Mouse (Mus musculus) megakaryocyte-erythroid progenitor cell, adult 5-6 weeks (primary cell): Measurements from ENCODE around the gene Golga5. TPM values are rescaled to one million over a fixed set of nuclear protein-coding genes. Genes with fewer than 3 reads are reported as not detected.
"Not testable (repeated sequence)": the region's sequence is repeated elsewhere in the genome, so short reads cannot be mapped to it uniquely, and the experiment has no call there.

ENCODE experiments used
- ATAC-seq: replicated peaks from 2 replicates; pipeline ENCODE4 v1.8.0; 2016; ENCODE audit warnings: mild to moderate bottlenecking, inconsistent platforms; ENCODE audit not compliant: severe bottlenecking, poor library complexity, low FRiP score, low TSS enrichment
- total RNA-seq, 2 experiments: library from RNA; stranded (forward) in 1 of 2; stranded (reverse) in 1 of 2; fragments of 200-1000, 215-1000 nt in 1 of 2; fragments of >200 nt in 1 of 2; fragmentation: Nextera tagmentation in 1 of 2; gene quantifications; 2 replicates each; pipeline ENCODE4 v1.2.3; 2014 to 2017

Gene Golga5
- total RNA-seq, 2 experiments from 2014 or later, result 19.7 to 85.7 TPM

DNA sequence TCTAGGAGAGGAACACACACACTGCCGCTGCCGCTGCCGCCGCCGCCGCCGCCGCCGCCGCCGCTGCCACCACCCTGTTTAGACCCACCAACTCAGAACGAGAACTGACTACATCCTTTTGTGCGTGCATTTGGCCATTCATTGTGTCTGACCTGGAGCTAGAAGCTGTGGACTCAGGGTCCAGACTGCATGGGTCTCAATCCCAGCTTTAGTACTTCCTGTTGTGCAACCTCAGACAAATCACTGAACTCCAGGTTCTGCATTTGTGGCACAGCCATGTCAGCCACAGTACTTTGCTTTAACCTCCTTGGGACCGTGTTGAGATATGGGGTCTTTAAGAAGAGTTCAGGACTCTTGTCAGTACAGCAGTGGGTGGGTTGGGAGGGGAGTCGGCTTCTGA lies 26.3 kb upstream of the Golga5 start:
- no peak for ATAC-seq

DNA sequence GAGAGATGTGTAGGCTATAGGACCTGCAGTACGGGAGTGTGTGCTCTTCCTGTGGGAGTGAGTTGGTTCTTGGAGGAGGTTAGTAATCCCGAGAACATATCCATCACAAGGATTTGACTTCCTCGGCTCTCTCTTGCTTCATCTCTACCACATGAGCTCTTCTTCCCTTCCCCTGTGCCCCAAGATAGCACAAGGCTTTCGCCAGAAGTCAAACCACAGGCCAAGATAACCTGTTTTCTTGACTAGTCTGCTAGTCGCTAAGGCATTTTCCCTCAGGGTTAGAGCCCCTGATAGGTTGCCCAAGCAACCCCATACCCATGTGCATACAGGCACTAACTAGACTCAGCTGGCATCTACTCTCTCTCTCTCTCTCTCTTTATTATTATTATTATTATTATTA lies 25.3 kb upstream of the Golga5 start:
- 0 out of 2 replicates have a peak, but pooled peaks have one; percentile 14 for ATAC-seq

- no peak for ATAC-seq
Observed at GRCm38 (mm10) chr12:102445436-102445835, 23.5 kb upstream of the Golga5 start.

GRCm38 (mm10) chr12:102450437-102450836 lies 18.5 kb upstream of the Golga5 start:
- ATAC-seq, result no peak

DNA sequence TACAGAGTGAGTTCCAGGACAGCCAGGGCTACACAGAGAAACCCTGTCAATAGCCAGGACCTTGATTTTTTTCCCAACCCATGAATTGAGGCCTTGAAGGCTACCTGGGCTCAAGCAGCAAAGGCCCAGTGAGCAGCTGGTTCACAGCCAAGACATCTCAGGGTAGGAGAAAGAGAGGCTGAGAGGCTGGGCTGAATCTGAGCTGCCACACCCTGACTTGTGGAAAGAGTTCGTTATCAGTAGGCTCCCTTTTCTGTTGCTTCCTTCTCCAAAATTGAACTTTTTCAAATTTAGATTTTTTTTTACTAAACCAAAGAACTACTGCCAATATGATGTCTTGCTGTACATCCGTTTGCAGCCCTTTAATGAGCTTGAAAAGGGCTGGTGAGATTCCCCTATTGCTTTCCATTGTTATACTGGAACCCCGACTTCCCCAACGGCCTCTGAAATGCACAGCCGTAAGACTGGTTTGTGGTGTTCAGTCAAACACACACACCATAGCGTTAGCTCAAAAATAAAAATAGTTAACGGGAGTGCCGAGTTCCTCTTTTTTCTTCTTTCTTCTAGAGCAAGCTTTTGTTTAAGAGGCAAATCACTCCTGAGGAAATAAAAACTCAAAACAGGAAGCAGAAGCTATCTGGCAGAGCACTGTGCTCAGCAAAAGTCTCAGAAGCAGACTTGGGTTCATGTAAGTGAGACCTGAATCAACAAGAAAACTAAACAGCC lies 17.6 kb upstream of the Golga5 start:
- ATAC-seq, result peak; percentile 91

DNA sequence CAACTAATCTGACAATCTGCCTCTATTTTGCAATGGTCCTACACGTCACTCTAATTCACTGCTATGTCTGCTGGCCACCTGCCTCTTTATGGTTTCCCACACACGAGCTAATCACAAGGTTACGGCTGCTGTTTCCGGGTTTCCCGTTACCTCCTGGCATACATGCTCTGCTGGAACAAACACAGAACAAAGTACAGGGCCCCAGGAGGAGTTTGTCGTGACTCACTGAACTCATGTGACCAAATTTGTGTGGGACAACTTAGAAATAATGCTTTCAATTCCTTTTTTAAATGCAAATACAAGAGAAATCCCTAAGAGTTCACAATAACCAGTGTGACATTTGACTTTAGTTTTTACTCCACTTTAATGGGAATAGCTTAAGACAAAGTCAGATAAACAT lies 15.4 kb upstream of the Golga5 start:
- no peak for ATAC-seq

GRCm38 (mm10) chr12:102456467-102457193 lies 12.3 kb upstream of the Golga5 start:
- no peak for ATAC-seq

DNA sequence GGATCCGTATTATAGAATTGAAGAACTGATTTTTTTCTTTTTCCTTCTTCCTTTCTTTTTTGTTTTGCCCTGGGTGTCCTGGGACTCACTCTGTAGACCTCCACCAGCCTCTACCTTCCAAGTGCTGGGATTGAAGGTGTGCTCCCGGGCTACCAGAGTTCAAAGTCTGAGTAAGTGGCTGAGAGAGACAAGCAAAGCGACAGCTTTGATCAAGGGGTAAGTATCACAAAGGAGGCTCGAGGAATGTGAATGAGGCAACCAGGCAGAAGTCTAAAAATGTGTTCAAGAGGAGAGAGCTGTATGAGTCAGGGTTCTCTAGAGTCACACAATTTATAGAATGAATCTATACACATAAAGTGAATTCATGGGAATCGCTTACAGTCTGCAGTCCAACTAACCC lies 8.9 kb upstream of the Golga5 start:
- no peak for ATAC-seq

- ATAC-seq, result no peak; the same call in 1 of the 2 replicates
Observed at GRCm38 (mm10) chr12:102461177-102461576, 7.8 kb upstream of the Golga5 start.

DNA sequence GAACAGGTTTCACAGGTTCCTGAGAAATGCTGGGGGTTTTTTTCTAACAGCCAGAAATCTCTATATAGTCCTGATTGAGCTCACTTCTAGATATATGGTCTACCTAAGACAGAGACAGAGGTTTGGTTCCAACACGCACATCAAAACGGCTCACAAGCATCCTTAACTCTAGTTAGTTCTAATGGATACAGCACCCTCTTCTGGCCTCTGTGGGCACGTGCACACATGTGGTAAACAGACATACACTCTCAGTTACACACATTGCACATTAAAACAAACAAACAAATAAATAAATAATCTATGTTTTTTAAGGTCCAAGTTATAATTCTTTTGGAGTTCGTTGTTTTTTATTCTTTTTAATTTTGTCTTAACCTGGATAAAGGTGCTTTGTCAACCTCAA lies 4.3 kb upstream of the Golga5 start:
- ATAC-seq, result no peak

DNA sequence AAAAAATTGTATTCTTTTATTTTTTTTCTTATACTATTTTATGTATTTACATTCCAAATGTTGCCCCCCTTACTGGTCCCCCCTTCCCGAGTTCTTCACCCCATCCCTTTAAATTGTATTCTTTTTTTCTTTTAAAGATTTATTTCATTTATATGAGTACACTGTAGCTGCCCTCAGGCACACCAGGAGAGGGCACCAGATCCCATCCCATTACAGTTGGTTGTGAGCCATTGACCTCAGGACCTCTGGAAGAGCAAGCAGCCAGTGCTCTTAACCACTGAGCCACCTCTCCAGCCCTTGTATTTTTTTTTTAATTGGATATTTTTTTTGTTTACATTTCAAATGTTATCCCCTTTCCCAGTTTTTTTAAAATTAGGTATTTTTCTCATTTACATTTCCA lies 799 bp upstream of the Golga5 start:
- no peak for ATAC-seq

GRCm38 (mm10) chr12:102474411-102474810 lies 5.5 kb downstream of the Golga5 start:
- ATAC-seq, result no peak

- ATAC-seq, result no peak
Observed at GRCm38 (mm10) chr12:102480481-102480880, 11.5 kb downstream of the Golga5 start.

DNA sequence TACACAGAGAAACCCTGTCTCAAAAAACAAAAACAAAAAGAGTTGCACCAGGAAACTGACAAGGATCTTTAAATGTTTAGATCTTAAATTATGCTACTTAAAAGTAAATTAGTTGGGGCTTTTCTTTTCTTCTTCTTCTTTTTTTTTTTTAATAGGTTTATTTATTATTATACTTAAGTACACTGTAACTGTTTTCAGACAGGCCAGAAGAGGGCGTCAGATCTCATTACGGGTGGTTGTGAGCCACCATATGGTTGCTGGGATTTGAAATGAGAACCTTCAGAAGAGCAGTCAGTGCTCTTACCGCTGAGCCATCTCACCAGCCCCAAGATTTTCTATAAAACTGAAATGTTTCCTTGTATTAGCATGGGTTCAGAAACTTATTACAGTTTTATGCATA lies 16.0 kb downstream of the Golga5 start:
- ATAC-seq, result no peak

GRCm38 (mm10) chr12:102491911-102492310 lies 23.0 kb downstream of the Golga5 start:
- ATAC-seq, result no peak

DNA sequence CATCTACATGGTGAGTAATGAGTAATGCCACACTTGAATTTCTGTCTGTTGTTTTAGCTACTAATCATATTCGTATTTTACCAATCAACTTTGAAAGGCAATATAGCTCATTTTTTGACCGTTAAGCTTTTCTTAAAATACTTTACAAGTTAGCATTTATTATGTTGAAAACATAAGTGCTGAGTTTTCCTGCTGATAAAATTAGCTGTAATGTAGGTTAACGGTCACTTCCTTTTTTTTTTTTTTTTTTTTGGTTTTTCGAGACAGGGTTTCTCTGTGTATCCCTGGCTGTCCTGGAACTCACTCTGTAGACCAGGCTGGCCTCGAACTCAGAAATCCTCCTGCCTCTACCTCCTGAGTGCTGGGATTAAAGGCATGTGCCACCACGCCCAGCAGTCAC lies 26.8 kb downstream of the Golga5 start:
- ATAC-seq, result not testable (repeated sequence)

- no peak for ATAC-seq
Observed at GRCm38 (mm10) chr12:102497905-102498304, 29.0 kb downstream of the Golga5 start.

GRCm38 (mm10) chr12:102498726-102499125 lies 29.8 kb downstream of the Golga5 start:
- no peak for ATAC-seq

- no peak for ATAC-seq
Observed at GRCm38 (mm10) chr12:102499210-102499609, 30.3 kb downstream of the Golga5 start.

DNA sequence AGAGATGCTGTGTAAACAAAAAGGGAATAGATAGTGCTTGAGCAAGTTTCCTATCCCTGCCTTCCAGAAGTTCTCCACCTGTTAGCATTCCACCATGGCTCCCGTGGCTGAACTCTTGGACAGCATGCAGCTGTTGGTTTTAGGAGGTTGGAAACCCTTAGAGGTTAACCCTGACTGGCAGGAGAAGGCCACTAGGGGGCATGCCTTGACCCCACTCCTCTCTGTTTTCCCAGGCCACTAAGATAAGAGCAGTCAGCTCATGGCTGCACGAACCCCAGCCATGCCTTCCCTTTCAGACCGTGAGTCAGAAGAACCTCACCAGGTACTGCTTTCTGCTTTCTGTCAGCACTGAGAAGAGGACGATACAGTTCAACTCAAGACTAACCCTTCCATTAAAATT lies 30.8 kb downstream of the Golga5 start:
- ATAC-seq, result peak; percentile 69

GRCm38 (mm10) chr12:102501038-102501437 lies 32.1 kb downstream of the Golga5 start:
- ATAC-seq, result no peak
